Comparison of ENCODE assay signal across 22 mouse cellular contexts in the genomic region with DNA sequence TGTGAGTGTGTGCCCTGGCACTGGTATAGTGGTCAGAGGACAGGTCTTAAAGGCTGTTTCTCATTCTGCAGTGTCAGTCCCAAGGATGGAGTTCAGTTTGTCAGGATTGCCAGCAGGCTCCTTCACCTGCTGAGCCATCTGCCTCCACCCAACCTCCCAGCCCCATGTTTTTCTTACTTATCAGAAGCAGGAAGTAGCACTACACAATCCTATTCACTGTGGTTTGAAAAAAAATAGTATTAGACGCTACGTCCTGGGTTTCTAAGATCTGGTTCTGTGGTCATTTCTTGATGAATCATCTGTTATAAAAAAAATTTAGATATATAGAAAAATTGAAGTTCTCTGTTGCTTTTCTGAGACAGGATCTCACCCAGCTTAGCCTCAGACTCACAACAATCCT. TPM values are rescaled to one million over a fixed set of nuclear protein-coding genes. Genes with fewer than 3 reads are reported as not detected.
DNase-seq lines count a peak whose midpoint lies in the region; ATAC-seq lines count a peak whose summit lies in the region.
"Had no signal": no experiment of that assay in that cellular context is flagged by ENCODE, and none has a peak within 500 bp of the region (broad histone marks: within the 10 kb centered on the region; RNA-seq: fewer than 3 reads in every experiment).

No protein-coding gene starts in this region.

- no peak overlapping the region for H3K9ac ChIP-seq in stomach, embryonic 14.5 days (replicated peaks; ENCODE audit: low read depth, low read length)
- H3K9ac ChIP-seq: embryonic facial prominence, embryonic 13.5 days; heart, embryonic 13.5 days; hindbrain, embryonic 14.5 days; intestine, embryonic 15.5 days; limb, embryonic 13.5 days; liver, embryonic 13.5 days; lung, embryonic 15.5 days had no signal

- 0% methylated on average over 2 of the region's 2 CpGs for WGBS in macrophage (ENCODE audit: missing documents)
- 72% methylated on average over 2 of the region's 2 CpGs for WGBS in stomach, embryonic 14.5 days

- peak overlapping the region; percentile 83 for H3K27ac ChIP-seq in macrophage
- 0 out of 2 replicates have a peak overlapping the region, but pooled peaks have one; percentile 21 for H3K27ac ChIP-seq in stomach, embryonic 14.5 days (ENCODE audit: low read length)
- H3K27ac ChIP-seq: embryonic facial prominence, embryonic 13.5 days; heart, embryonic 13.5 days; hindbrain, embryonic 14.5 days; intestine, embryonic 15.5 days; limb, embryonic 13.5 days; liver, embryonic 13.5 days; lung, embryonic 15.5 days had no signal

- H3K4me2 ChIP-seq in stomach, embryonic 14.5 days (replicated peaks; ENCODE audit: low read depth, low read length) = no peak overlapping the region
- H3K4me2 ChIP-seq: embryonic facial prominence, embryonic 13.5 days; heart, embryonic 13.5 days; hindbrain, embryonic 14.5 days; intestine, embryonic 15.5 days; limb, embryonic 13.5 days; liver, embryonic 13.5 days; lung, embryonic 15.5 days had no signal

- H3K79me2 ChIP-seq in macrophage (ENCODE audit: inconsistent target) = peaks cover 100% of the 10 kb centered on the region

- ATAC-seq in stomach, embryonic 14.5 days (ENCODE audit: insufficient number of reproducible peaks, insufficient read depth, low FRiP score, low read depth) = no peak
- ATAC-seq: forebrain, embryonic 16.5 days; intestine, embryonic 15.5 days; midbrain, embryonic 16.5 days had no signal

- H3K4me1 ChIP-seq in stomach, embryonic 14.5 days (ENCODE audit: control insufficient read depth, insufficient read depth, low read length) = 0 out of 2 replicates have a peak, but pooled peaks cover 8% of the 10 kb centered on the region
- H3K4me1 ChIP-seq: embryonic facial prominence, embryonic 13.5 days; intestine, embryonic 15.5 days; limb, embryonic 13.5 days had no signal

- peaks cover 13% of the 10 kb centered on the region for H3K36me3 ChIP-seq in macrophage (ENCODE audit: inconsistent target)
- H3K36me3 ChIP-seq in stomach, embryonic 14.5 days (ENCODE audit: control insufficient read depth, insufficient read depth, low read length) = peaks cover 3% of the 10 kb centered on the region; the same call in 1 of the 2 replicates
- H3K36me3 ChIP-seq: intestine, embryonic 15.5 days; lung, embryonic 15.5 days had no signal

- DNase-seq in cerebellum, postnatal 25 days = peak; percentile 18 to 19
- DNase-seq in cerebellum, adult 11-12 months = no peak
- DNase-seq in NIH3T3 (ENCODE audit: low read depth) = peak; percentile 17
- DNase-seq in layer of hippocampus, adult 18-20 months (ENCODE audit: low spot score in 2 of 2) = no peak
- DNase-seq in Muller cell, postnatal 12 days (ENCODE audit: inconsistent ontology term) = no peak
- DNase-seq in c-Kit-positive CD71-positive TER-119-positive erythroid progenitor cells, embryonic 14.5 days (ENCODE audit: low spot score) = no peak
- DNase-seq: adrenal gland, adult 2 months; cerebellum, adult 9-11 months; kidney, postnatal 36 days; liver, embryonic 13.5 days; thymus, adult 18-20 months; thymus, postnatal 4 days had no signal

- no peak overlapping the region for H3K4me3 ChIP-seq in macrophage (ENCODE audit: inconsistent target)
- H3K4me3 ChIP-seq in stomach, embryonic 14.5 days (ENCODE audit: low read depth, low read length) = no peak overlapping the region
- H3K4me3 ChIP-seq: embryonic facial prominence, embryonic 13.5 days; heart, embryonic 13.5 days; intestine, embryonic 15.5 days; limb, embryonic 13.5 days; liver, embryonic 13.5 days; lung, embryonic 15.5 days had no signal

- H3K27me3 ChIP-seq in stomach, embryonic 14.5 days (ENCODE audit: control insufficient read depth, insufficient read depth, low read length) = no peaks in the 10 kb centered on the region
- H3K27me3 ChIP-seq: embryonic facial prominence, embryonic 13.5 days; heart, embryonic 13.5 days; intestine, embryonic 15.5 days; limb, embryonic 13.5 days; liver, embryonic 13.5 days had no signal

- no peaks in the 10 kb centered on the region for H3K9me3 ChIP-seq in stomach, embryonic 14.5 days (ENCODE audit: control insufficient read depth, low read depth, low read length)
- H3K9me3 ChIP-seq: embryonic facial prominence, embryonic 13.5 days; heart, embryonic 13.5 days; intestine, embryonic 15.5 days; limb, embryonic 13.5 days; liver, embryonic 13.5 days; lung, embryonic 15.5 days had no signal

RNA-seq across cellular contexts. Expression of gene Ptpra, which starts 51.5 kb away (rescaled TPM):
- total RNA-seq in macrophage (2018; cell fraction: chromatin; rRNA removed) = 100 to 1,000 TPM; 111 to 422 (median 259) TPM
- total RNA-seq in macrophage (2018; cell fraction: cytosol; rRNA removed) = 100 to 1,000 TPM; 105 to 193 (median 134) TPM
- total RNA-seq in macrophage (2018; cell fraction: nucleus; rRNA removed) = 100 to 1,000 TPM; 110 to 340 (median 159) TPM
- polyA plus RNA-seq in macrophage (2018) = 146 to 403 TPM (median 209 TPM) in 3 replicates
- polyA plus RNA-seq in stomach, embryonic 14.5 days (2014; fragmentation: Nextera tagmentation; extraction: Ambion mirVana) = 110 and 115 TPM in 2 replicates
- 100 to 1,000 TPM; 327 to 330 TPM for total RNA-seq in layer of hippocampus, adult 18-20 months (2021)

Comparison
In these comparisons a context has a peak if more than half of its experiments do, and no peak if none do; other contexts are left out.
1. DNase-seq: peak in cerebellum, postnatal 25 days (2 of 2) and NIH3T3 (single experiment); none in cerebellum, adult 11-12 months (single experiment), layer of hippocampus, adult 18-20 months (0 of 2), Muller cell, postnatal 12 days (single experiment) and c-Kit-positive CD71-positive TER-119-positive erythroid progenitor cells, embryonic 14.5 days (single experiment).